Mouse (Mus musculus) testis, adult 2 months (tissue): ENCODE measurements around the gene Hoxa6. TPM values are rescaled to one million over a fixed set of nuclear protein-coding genes. Genes with fewer than 3 reads are reported as not detected.
A peak's percentile ranks its signal among the peaks of the same experiment; 100 is the strongest.

ENCODE experiments used
- H3K27ac ChIP-seq: fragments of 200-500 bp; 2 replicates; pipeline ENCODE4 v1.5.1; 2012; ENCODE audit warnings: low read depth, low read length; ENCODE audit not compliant: control insufficient read depth, insufficient read depth
- H3K27me3 ChIP-seq: fragments of 200-500 bp; 2 replicates; pipeline ENCODE4 v1.6.1; 2012; ENCODE audit warnings: mild to moderate bottlenecking, low read length, moderate library complexity; ENCODE audit not compliant: control insufficient read depth, insufficient read depth
- H3K36me3 ChIP-seq: fragments of 200-500 bp; 2 replicates; pipeline ENCODE4 v1.6.1; 2012; ENCODE audit warnings: mild to moderate bottlenecking, low read length; ENCODE audit not compliant: control insufficient read depth, insufficient read depth
- H3K4me1 ChIP-seq: fragments of 200-500 bp; 2 replicates; pipeline ENCODE4 v1.6.1; 2012; ENCODE audit warnings: low read length; ENCODE audit not compliant: control insufficient read depth, insufficient read depth
- H3K4me3 ChIP-seq: fragments of 200-500 bp; 2 replicates; pipeline ENCODE4 v1.5.1; 2012; ENCODE audit warnings: low read depth, mild to moderate bottlenecking, low read length, moderate library complexity, mixed read lengths; ENCODE audit not compliant: control insufficient read depth
- CTCF ChIP-seq: fragments of 200-500 bp; IDR thresholded peaks from 2 replicates; pipeline ENCODE4 v1.5.1; 2012; ENCODE audit warnings: low read depth, mild to moderate bottlenecking, inconsistent platforms, low read length, moderate library complexity; ENCODE audit not compliant: control insufficient read depth, insufficient read depth, insufficient replicate concordance
- POLR2A ChIP-seq: fragments of 200-500 bp; IDR thresholded peaks from 2 replicates; pipeline ENCODE4 v1.6.1; 2012; ENCODE audit warnings: low read depth, mild to moderate bottlenecking, inconsistent platforms, low read length, moderate library complexity; ENCODE audit not compliant: control insufficient read depth
- polyA plus RNA-seq: library from polyadenylated mRNA; depleted of rRNA; stranded (reverse); fragments of >200 nt; gene quantifications from 2 replicates; pipeline ENCODE4 v1.2.3, GENCODE M21; 2012

Gene Hoxa6
- polyA plus RNA-seq, 1 experiment: 0.21 TPM

GRCm38 (mm10) chr6:52223939-52224760 lies 15.6 kb upstream of the Hoxa6 start:
- no peak overlapping the region for H3K4me3 ChIP-seq
- peaks cover 19% of the 10 kb centered on the region for H3K27me3 ChIP-seq
- no peaks in the 10 kb centered on the region for H3K36me3 ChIP-seq
- no peak for TF ChIP-seq POLR2A
- H3K4me1 ChIP-seq: peaks cover 20% of the 10 kb centered on the region
- no peak overlapping the region for H3K27ac ChIP-seq

DNA sequence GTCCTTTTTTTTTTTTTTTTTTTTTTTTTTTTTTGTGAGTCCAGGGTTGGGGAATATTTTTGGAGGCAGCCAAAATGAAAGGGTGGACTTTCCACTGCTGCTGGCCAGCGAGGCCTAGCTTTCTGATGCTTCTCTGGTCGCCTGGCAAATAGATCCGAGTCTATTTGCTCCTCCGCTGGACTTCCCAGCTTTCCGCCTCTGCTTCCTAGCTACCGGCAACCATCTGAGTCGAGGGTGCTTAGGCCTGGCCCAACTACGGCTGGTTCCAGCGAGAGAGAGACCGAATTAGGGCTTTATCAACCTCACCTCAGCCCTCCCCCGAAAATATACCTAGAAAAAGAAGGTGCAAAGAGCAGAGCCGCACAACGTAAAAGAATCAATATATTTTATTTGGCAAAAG lies 14.2 kb upstream of the Hoxa6 start:
- Histone ChIP-seq H3K27me3 (peaks cover 21% of the 10 kb centered on the region), H3K4me1 (peaks cover 19% of the 10 kb centered on the region), H3K27ac (no peak overlapping the region), H3K4me3 (no peak overlapping the region), H3K36me3 (no peaks in the 10 kb centered on the region)
- TF ChIP-seq CTCF: no peak
- TF ChIP-seq POLR2A: no peak

DNA sequence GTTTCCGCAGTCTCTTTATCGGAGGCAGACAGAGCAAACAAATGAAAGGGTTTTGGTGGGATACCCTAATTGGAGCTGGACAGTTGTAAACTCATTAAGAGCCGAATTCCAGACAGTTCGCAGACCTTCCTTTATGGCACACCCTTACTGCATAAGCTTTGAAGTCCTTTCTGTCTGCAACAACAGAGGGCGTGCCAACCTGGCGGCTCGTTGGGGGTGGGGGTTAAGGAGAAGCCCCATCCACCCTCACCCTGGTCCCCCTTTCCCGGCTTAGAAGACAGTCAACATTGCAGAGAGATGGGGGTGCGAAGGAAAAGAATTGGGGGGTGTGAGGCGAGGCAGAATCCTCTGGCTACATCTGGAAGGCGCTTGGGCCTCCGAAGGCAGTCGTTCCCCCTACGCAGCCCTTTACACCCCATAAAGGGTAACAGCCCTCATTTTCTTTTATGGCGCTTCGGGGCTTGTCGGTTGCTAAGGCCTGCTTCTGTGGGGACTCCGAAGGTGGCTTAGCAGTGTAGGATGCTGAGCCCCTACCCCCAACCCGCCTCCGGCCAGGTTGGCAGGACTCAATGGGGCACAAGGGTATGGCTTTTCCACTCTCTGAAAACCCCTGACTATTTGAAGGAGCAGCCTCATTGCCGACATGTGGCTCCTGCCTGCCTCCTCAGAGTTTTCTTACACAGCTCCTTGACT lies 13.6 kb upstream of the Hoxa6 start:
- H3K27me3 ChIP-seq: peaks cover 25% of the 10 kb centered on the region
- TF ChIP-seq POLR2A (no peak), CTCF (no peak)
- peak overlapping the region; percentile 31; the same call in 1 of the 2 replicates for H3K4me3 ChIP-seq
- H3K36me3 ChIP-seq: no peaks in the 10 kb centered on the region
- H3K27ac ChIP-seq: no peak overlapping the region
- H3K4me1 ChIP-seq: peaks cover 24% of the 10 kb centered on the region

DNA sequence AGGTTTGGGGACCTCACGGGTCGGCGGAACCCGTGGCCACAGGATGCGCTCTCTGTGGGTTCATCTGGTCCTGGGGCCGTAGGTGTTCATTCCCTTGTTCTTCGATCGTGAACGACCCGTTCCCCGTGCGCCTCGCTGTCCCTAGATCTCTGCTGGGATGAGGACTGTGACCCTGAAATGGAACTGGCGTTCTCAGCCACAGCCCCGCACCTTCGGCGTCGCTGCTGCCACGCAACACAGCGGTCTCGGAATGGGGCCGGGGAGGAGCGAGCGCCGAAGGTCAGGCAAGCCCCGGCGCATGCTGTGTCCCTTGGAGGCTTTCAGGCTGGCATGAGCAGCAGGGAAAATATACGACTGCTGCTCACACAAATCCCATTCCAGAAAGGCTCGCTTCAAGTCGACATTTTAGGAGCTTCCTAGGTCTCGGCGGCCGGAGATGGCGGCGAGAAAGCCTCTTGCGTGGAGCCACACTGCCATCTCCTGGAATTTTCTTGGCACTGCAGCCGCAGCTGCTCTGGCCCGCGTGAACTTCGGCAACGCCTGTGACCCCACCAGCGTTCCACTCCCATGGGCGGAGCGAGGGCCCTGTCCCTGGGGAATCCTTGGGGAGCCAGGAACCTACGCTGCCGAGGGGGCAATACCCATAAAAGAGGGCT lies 12.9 kb upstream of the Hoxa6 start, which contains the start of gene Hoxa7:
Hoxa7 (minus strand) TSS at position 518 of the 656 bp plus-strand sequence.
- Histone ChIP-seq H3K36me3 (no peaks in the 10 kb centered on the region), H3K27ac (peak within 1 kb of the TSS; percentile 27; the same call in 1 of the 2 replicates), H3K4me1 (peaks cover 28% of the 10 kb centered on the region), H3K4me3 (peak within 1 kb of the TSS; percentile 89), H3K27me3 (peaks cover 21% of the 10 kb centered on the region)
- TF ChIP-seq CTCF (peak; percentile 96), POLR2A (no peak)

GRCm38 (mm10) chr6:52220865-52221310 lies 12.4 kb upstream of the Hoxa6 start:
- TF ChIP-seq CTCF: no peak
- TF ChIP-seq POLR2A: no peak
- Histone ChIP-seq H3K36me3 (no peaks in the 10 kb centered on the region), H3K27me3 (peaks cover 21% of the 10 kb centered on the region), H3K27ac (no peak overlapping the region), H3K4me1 (peaks cover 33% of the 10 kb centered on the region), H3K4me3 (peak overlapping the region; percentile 89)

GRCm38 (mm10) chr6:52220003-52220864 lies 11.7 kb upstream of the Hoxa6 start:
- no peaks in the 10 kb centered on the region for H3K36me3 ChIP-seq
- H3K27ac ChIP-seq: no peak overlapping the region
- H3K27me3 ChIP-seq: peaks cover 17% of the 10 kb centered on the region
- no peak for TF ChIP-seq POLR2A
- TF ChIP-seq CTCF: no peak
- peaks cover 34% of the 10 kb centered on the region for H3K4me1 ChIP-seq
- H3K4me3 ChIP-seq: no peak overlapping the region
